Mouse (Mus musculus) frontal cortex, postnatal 10 days (tissue): ENCODE results near the gene Itpripl1.
A peak's percentile ranks its signal among the peaks of the same experiment; 100 is the strongest.
"Not testable (repeated sequence)": the region's sequence is repeated elsewhere in the genome, so short reads cannot be mapped to it uniquely, and the experiment has no call there.

ENCODE experiments used
- DNase-seq, 2 experiments: peaks; one replicate each; pipeline ENCODE4 v3.0.0; 2022; ENCODE audit warnings: low spot score in 2 of 2, mixed read lengths in 1 of 2

Gene Itpripl1

GRCm38 (mm10) chr2:127143158-127144063 lies at the start of gene Itpripl1:
Gene Itpripl1, minus strand, starts transcription at chr2:127143442.
- peak in 1 of 2 experiments; percentile 42 for DNase-seq

DNA sequence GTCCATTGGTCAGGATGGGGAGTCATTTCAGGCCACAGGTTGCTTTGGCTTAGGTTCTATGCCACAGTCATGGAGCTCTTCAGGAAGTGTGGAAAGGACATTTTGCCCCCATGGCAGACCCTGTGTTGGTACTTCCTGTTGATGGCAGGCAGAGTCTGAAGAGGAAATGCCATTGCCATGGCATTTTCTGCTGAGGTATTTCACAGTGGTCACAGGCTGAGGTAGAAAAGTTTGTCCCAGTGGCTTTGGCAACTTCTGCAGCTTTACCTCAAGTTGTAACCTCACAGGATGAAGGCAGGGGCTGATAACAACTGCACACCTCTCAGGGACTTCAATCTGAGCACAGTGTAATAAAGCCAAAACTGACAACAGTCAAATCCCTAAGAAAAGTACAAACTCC lies 46.3 kb upstream of the Itpripl1 start:
- DNase-seq: no peak

GRCm38 (mm10) chr2:127182598-127183381 lies 39.5 kb upstream of the Itpripl1 start:
- peak; percentile 79 to 82 for DNase-seq

DNA sequence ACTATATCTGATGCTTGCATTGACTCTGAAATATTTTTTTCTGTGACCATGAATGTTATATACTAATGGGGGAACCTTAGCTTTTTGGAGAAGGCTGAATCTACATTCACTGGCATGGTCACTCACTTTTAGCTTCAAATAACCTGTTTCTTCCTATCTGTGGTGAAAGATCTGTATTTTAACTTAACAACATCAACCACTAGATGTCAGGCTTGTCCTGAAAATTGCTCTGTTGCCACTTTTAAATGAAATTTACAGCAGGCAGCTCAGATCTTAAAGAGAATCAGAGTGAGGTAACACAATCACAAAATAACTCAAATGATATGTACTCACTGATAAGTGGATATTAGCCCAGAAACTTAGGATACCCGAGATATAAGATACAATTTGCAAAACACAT lies 23.0 kb upstream of the Itpripl1 start:
- not testable (repeated sequence) for DNase-seq

GRCm38 (mm10) chr2:127165675-127166074 lies 22.4 kb upstream of the Itpripl1 start:
- DNase-seq: no peak

DNA sequence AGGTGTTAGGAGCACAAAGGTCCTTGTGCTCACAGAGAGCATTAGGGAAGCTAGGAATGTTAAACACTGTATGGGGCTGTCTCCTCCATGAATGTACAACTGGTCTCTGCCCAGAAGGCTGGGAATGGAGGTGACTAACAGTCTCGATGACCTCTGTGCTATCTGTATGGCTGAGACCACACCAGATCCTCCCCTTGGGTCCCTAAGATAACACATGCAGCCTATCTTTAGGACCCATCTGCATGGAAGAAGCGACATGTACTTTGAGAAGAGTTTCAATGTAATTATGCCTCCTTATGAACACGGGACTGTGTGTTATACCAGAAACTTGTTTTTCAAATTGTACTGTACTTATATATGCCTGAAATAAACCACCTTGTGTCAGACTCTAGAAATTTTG lies 2.5 kb upstream of the Itpripl1 start:
- DNase-seq: no peak

DNA sequence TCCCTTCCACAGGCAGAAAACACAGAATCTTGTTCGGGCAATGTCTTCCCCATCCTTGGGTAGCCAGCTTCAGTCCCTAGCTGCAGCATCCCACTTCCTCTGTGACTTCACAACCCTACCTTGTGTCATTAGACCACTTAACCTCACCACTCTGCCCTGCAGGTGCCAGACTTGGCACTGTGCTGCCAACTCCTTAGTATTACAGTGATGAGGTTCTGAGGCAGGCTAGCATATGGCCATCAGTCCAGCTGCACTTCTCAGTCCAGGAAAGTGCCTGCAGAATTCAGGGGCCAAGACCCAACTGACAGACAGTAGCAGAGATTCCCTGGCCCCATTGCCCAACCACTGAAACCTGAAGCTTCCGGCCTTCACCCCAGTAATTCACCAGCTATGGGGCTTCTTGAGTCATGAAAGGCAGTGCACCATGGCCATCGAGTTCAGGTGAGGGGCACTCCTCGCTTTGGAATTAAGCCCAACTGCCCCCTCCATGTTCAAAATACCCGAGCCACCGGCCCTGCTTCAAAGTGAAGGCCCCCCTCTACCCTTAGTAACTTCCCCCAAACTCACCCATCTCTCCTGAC lies 575 bp downstream of the Itpripl1 start:
- no peak for DNase-seq

- no peak for DNase-seq
Observed at GRCm38 (mm10) chr2:127142031-127142430, 1.2 kb downstream of the Itpripl1 start.

DNA sequence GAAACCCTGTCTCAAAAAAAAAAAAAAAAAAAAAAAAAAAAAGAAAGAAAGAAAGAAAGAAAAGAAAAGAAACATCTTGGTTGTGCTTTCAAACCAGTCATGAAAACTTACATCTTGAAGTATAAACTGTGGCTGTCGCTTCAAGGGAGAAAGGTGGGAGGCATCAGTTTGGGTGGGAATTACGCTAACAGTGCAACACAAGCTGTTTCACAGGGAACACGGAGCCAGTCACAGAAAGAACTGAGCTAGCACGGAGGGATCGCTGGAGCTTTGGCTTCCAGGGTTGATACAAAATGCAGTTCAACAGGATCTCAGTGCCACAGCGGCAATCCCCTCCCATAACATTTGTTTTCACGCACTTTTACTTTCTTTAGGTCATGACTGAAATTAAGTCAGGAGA lies 3.2 kb downstream of the Itpripl1 start:
- DNase-seq: no peak

DNA sequence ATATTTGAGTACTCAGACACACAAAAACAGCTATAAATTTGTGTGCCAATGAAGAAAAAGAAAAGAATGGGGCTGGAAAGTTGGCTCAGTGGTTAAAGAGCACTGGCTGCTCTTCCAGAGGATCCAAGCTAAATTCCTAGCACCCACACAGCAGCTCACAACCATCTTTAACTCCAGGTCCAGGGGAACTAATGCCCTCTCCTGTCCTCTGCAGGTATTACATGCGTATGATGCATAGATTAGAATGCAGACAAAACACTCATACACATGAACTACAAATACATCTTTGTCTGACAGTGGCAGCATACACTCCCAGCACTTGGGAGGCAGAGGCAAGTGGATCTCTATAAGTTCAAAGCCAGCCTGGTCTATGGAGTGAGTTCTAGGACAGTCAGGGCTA lies 3.6 kb downstream of the Itpripl1 start:
- no peak for DNase-seq

DNA sequence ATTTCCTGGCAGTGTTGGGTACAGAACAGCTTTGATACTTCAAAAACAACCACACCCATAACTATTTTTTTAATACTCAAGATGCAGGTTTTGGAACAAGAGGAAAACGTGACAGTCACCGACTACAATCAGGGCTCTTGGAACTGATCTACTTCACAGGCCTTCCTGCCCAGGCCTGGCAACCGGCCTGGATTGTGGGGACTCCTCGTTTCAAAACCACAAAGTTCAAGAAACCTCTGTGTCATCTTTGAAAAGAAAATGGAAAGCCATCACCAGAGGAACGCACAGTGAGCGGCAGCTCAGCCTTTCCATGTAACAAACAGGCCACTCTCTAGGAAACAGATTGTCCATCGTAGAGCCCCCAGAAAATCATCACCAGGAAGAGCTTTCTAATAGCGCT lies 4.1 kb downstream of the Itpripl1 start:
- no peak for DNase-seq

DNA sequence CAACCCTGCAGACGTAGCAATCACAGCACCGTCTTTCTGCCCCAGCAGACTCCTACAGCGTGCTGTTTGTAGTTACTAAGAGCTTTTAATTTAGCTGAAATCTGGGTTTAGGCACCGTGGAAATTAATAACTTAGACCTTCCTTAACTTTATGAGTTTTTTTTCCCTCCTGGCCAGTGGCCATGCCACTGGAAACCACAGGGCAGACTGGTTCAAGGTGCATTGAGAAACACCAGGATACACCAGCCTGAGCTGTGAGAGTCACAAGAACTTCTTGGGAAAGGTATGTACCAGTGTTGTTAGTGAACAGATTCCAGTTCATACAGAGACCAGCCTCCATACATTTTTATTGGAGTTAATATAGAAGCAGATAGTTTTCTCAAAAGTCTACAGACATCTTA lies 4.8 kb downstream of the Itpripl1 start:
- DNase-seq: no peak

DNA sequence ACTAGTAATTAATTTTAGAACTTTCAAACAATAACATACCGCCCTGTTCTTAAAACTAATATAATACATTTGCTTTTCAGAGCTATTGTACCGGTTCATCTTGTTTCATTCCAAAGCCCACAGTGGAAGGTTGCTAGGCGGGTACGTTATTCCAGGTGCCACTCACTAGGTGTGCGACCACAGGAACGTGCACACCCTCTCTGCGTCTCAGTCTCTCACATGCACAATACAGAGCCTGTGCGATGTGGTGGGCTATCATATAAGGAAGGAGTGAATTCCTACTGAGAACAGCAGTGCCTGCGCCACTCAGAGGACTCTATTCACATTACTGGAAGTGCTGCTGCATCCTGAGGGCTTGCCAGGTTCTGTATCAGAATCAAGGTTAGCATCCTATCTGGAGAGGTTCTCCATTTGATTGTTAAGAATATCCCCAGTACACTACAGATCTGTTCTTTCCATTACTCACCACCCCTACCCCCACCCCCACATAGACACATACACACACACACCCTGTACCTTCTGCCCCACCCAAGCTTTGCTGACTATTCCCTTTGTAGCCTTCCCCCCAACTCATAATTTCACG lies 5.3 kb downstream of the Itpripl1 start:
- no peak for DNase-seq

- DNase-seq: no peak
Observed at GRCm38 (mm10) chr2:127136979-127137378, 6.3 kb downstream of the Itpripl1 start.

- not testable (repeated sequence) for DNase-seq
Observed at GRCm38 (mm10) chr2:127135255-127135654, 8.0 kb downstream of the Itpripl1 start.

DNA sequence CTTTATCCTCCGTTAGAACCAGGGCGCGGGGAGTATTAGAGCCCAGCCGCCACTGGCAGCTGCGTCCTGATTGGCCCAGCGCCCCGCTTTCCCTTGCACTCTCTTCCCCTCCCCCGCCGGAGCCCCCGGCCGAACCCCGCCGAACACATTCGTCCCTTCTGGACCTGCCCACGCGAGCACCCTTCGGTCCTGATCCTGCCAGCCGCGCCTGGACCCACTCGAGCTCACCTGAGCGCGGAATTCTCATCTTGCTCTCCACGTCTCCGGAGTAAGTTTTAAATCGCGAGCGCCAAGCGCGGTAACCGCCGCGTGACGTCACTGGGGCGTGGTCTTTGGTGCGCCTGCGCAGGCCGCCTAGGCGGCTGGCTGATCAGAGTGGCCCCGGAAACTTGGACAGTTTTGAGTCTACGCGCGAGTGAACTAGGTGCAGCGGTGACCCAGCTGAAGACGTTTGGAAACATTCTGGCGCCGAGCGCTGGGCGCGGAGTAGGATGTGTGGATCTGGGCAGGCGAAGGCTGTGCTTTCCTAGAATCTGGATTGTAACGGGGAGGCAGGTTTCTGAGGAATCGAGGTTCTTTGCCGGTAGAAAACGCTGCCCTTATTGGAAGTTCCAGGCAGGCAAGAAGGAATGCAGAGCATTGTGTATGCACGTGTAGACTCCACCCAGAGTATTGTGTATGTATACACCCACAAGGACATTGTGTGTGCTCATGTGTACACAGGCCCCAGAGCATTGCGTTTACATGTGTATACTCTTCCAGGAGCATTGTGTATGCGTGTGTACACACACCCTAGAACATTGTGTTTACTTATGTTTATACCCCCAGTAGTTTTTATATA lies 9.4 kb downstream of the Itpripl1 start, which contains the start of gene Ncaph:
Gene Ncaph, minus strand, starts transcription at position 334 of the 841 bp plus-strand sequence.
- DNase-seq: peak; percentile 71 to 90

DNA sequence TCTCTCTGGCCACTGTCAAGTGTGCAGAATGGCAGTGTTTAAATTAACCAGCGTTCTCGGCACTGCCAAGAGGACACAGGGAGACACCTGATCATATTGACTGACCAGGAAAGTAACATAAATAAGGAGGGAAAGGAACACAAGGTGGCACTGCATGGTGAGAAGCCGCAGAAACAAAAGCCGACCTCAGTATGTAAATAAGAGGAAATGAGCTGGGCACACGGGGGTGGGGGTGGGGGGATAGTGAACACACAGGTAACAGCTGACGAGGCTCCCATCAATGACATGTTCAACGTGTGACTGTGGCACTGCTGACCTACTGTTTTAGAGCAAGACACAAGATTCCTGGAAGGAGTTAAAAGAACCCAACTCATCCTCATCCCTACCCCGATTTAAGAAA lies 11.9 kb downstream of the Itpripl1 start:
- no peak for DNase-seq

DNA sequence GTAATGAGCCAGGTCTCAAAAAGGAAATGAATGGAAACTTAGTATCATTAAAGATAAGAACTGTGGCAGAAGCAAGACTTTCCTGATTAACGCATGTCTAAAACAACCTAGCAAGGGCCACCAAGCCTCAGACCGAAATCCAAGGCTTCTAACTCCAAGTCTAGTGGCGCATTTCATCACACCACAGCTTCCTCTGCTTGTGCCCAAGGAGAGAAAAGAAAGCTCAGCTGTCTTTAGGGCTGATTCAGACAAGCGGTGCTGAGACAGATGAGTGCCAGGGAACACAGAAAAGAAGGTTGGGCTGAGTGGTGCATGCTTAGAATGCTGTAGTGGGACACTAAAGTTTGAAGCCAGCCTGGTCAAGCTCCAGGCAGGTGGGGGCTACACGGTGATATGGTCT lies 14.3 kb downstream of the Itpripl1 start:
- no peak for DNase-seq

DNA sequence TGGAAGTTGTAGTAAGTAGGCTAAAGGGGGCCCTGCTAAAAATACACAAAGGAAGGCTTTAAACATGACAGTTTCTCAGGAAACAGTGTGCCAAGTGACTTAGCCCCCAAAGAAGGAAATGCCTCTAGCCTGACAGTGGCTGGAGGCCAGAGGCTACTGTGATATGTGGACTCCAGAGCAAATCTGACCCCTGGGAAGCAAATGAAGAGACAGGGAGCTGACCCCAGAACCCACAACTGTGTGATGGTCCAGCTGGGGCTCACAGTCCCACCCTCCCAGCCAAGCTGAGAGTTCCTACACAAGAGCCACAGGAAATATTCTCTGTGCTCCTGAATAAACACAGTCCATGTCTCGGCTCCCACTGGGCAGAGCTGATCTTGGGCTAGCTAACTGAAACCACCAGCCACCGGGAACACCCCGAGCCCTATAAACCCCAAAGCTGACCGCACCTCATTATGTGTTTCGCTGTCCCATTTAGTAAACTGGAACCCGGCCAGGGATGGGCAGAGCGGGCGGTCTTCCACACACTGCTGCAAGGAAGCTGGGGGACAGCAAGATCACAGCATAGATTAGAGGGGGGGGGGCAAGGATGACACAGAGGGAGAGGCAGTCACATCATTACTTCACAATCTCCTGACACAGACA lies 21.5 kb downstream of the Itpripl1 start:
- no peak for DNase-seq

GRCm38 (mm10) chr2:127108986-127109385 lies 34.3 kb downstream of the Itpripl1 start:
- DNase-seq: no peak
